Mouse (Mus musculus) myocyte (in vitro differentiated cells): ENCODE results near the gene Zdhhc12. TPM values are rescaled to one million over a fixed set of nuclear protein-coding genes. Genes with fewer than 3 reads are reported as not detected.

ENCODE experiments used
- H3K27me3 ChIP-seq: one replicate; pipeline ENCODE4 v1.6.1; 2011; ENCODE audit not compliant: control insufficient read depth, insufficient read depth, insufficient read length
- H3K36me3 ChIP-seq: one replicate; pipeline ENCODE4 v1.6.1; 2011; ENCODE audit not compliant: control insufficient read depth, insufficient read depth
- H3K4me2 ChIP-seq: one replicate; pipeline ENCODE4 v1.6.1; 2011; ENCODE audit warnings: low read depth, control low read depth
- H3K4me3 ChIP-seq: one replicate; pipeline ENCODE4 v1.5.1; 2011; ENCODE audit warnings: mild to moderate bottlenecking, control low read depth, moderate library complexity
- H3K79me2 ChIP-seq: one replicate; pipeline ENCODE4 v1.6.1; 2011; ENCODE audit not compliant: control insufficient read depth, insufficient read depth
- H3ac ChIP-seq: one replicate; pipeline ENCODE4 v1.6.1; 2011; ENCODE audit not compliant: control insufficient read depth, insufficient read length
- CEBPB ChIP-seq: IDR thresholded peaks from 2 replicates; pipeline ENCODE4 v1.6.1; 2011; ENCODE audit warnings: mild to moderate bottlenecking, moderate library complexity; ENCODE audit not compliant: poor library complexity, insufficient read depth, severe bottlenecking
- E2F4 ChIP-seq: IDR thresholded peaks from one replicate; pipeline ENCODE4 v1.6.1; 2011; ENCODE audit warnings: mild to moderate bottlenecking, control low read depth, moderate library complexity; ENCODE audit not compliant: insufficient read depth
- MAX ChIP-seq: IDR thresholded peaks from one replicate; pipeline ENCODE4 v1.6.1; 2011; ENCODE audit warnings: low read depth, mild to moderate bottlenecking, control low read depth
- MYOD1 ChIP-seq, 3 experiments: IDR thresholded peaks; one replicate each; pipeline ENCODE4 v1.6.1; 2011; ENCODE audit warnings: control low read depth in 2 of 3, low read depth in 2 of 3, mild to moderate bottlenecking in 2 of 3, moderate library complexity in 1 of 3; ENCODE audit not compliant: insufficient read length in 2 of 3, control insufficient read depth in 1 of 3
- MYOG ChIP-seq, 3 experiments: IDR thresholded peaks; one replicate each; pipeline ENCODE4 v1.6.1; 2011; ENCODE audit warnings: control low read depth in 2 of 3, low read depth in 2 of 3, mild to moderate bottlenecking in 2 of 3; ENCODE audit not compliant: insufficient read length in 2 of 3, control insufficient read depth in 1 of 3, insufficient read depth in 1 of 3
- POLR2A ChIP-seq: IDR thresholded peaks from one replicate; pipeline ENCODE4 v1.6.1; 2011; ENCODE audit warnings: low read depth, mild to moderate bottlenecking, control low read depth, moderate library complexity; ENCODE audit not compliant: insufficient read length
- POLR2AphosphoS2 ChIP-seq: IDR thresholded peaks from one replicate; pipeline ENCODE4 v1.6.1; 2011; ENCODE audit warnings: low read depth, control low read depth; ENCODE audit not compliant: insufficient read length
- REST ChIP-seq: IDR thresholded peaks from one replicate; pipeline ENCODE4 v1.6.1; 2011; ENCODE audit warnings: mild to moderate bottlenecking, control low read depth, moderate library complexity; ENCODE audit not compliant: insufficient read depth, insufficient read length
- SRF ChIP-seq: IDR thresholded peaks from one replicate; pipeline ENCODE4 v1.6.1; 2011; ENCODE audit warnings: low read depth; ENCODE audit not compliant: control insufficient read depth, insufficient read length
- TCF12 ChIP-seq: IDR thresholded peaks from one replicate; pipeline ENCODE4 v1.6.1; 2011; ENCODE audit warnings: mild to moderate bottlenecking, control low read depth; ENCODE audit not compliant: poor library complexity, insufficient read depth, severe bottlenecking
- TCF3 ChIP-seq: IDR thresholded peaks from one replicate; pipeline ENCODE4 v1.6.1; 2011; ENCODE audit warnings: low read depth, control low read depth; ENCODE audit not compliant: insufficient read length
- USF1 ChIP-seq: IDR thresholded peaks from one replicate; pipeline ENCODE4 v1.6.1; 2011; ENCODE audit warnings: low read depth, mild to moderate bottlenecking, control low read depth, moderate library complexity
- polyA plus RNA-seq: library from polyadenylated mRNA; unstranded; fragments of >200 nt; fragmentation: generic; extraction: Trizol; gene quantifications from one replicate; pipeline ENCODE4 v1.2.1, GENCODE M21; 2012; ENCODE audit warnings: missing spikeins

Gene Zdhhc12
- polyA plus RNA-seq, 1 experiment: 20.8 TPM

- H3K79me2 ChIP-seq: peaks cover 59% of the 10 kb centered on the region
- H3ac ChIP-seq: peak overlapping the region; percentile 81
- TF ChIP-seq TCF3 (no peak), TCF12 (no peak), MAX (no peak), USF1 (peak; percentile 87), POLR2A (peak; percentile 79), CEBPB (no peak), REST (peak; percentile 3), POLR2AphosphoS2 (peak; percentile 75), SRF (no peak)
- peaks cover 24% of the 10 kb centered on the region for H3K36me3 ChIP-seq
- no peaks in the 10 kb centered on the region for H3K27me3 ChIP-seq
- peak overlapping the region; percentile 52 for H3K4me3 ChIP-seq
- H3K4me2 ChIP-seq: peak overlapping the region; percentile 87
These were observed 27.2 kb downstream of the Zdhhc12 start for GRCm38 (mm10) chr2:30066046-30066901.

GRCm38 (mm10) chr2:30064298-30064697 is 29.1 kb downstream of the Zdhhc12 start:
- Histone ChIP-seq H3K4me3 (peak overlapping the region; percentile 74), H3K27me3 (no peaks in the 10 kb centered on the region)

GRCm38 (mm10) chr2:30063791-30064190 is 29.7 kb downstream of the Zdhhc12 start:
- no peak for TF ChIP-seq MYOG (IDR thresholded peaks at IDR 0.05; ENCODE audit: control insufficient read depth in 1 of 3, insufficient read depth in 1 of 3, insufficient read length in 2 of 3, low read depth in 2 of 3)
- no peak for TF ChIP-seq MAX
- no peak for TF ChIP-seq POLR2AphosphoS2
- no peak for TF ChIP-seq MYOD1 (IDR thresholded peaks at IDR 0.05; ENCODE audit: control insufficient read depth in 1 of 3, insufficient read length in 2 of 3, low read depth in 2 of 3)
- TF ChIP-seq POLR2A: no peak
- TF ChIP-seq REST: no peak
- TF ChIP-seq TCF3: no peak
- no peak for TF ChIP-seq TCF12
- no peak for TF ChIP-seq E2F4
- no peak for TF ChIP-seq USF1
- TF ChIP-seq SRF: no peak
- TF ChIP-seq CEBPB: no peak
- H3K79me2 ChIP-seq: peaks cover 47% of the 10 kb centered on the region
- H3K27me3 ChIP-seq: no peaks in the 10 kb centered on the region
- H3ac ChIP-seq: peak overlapping the region; percentile 58
- H3K4me3 ChIP-seq: peak overlapping the region; percentile 74
- peaks cover 4% of the 10 kb centered on the region for H3K36me3 ChIP-seq
- H3K4me2 ChIP-seq: peak overlapping the region; percentile 89

More at GRCm38 (mm10) chr2:30064298-30064697, 29.1 kb downstream of the Zdhhc12 start:
- Histone ChIP-seq H3K79me2 (peaks cover 52% of the 10 kb centered on the region), H3ac (no peak overlapping the region), H3K4me2 (peak overlapping the region; percentile 89), H3K36me3 (peaks cover 9% of the 10 kb centered on the region)
- no peak for TF ChIP-seq USF1
- no peak for TF ChIP-seq CEBPB
- no peak for TF ChIP-seq SRF
- no peak for TF ChIP-seq REST
- TF ChIP-seq POLR2AphosphoS2: no peak
- no peak for TF ChIP-seq E2F4
- no peak for TF ChIP-seq MAX
- no peak for TF ChIP-seq TCF3
- no peak for TF ChIP-seq POLR2A
- no peak for TF ChIP-seq TCF12
- no peak for TF ChIP-seq MYOD1 (IDR thresholded peaks at IDR 0.05; ENCODE audit: control insufficient read depth in 1 of 3, insufficient read length in 2 of 3, low read depth in 2 of 3)

GRCm38 (mm10) chr2:30063235-30063634 is 30.2 kb downstream of the Zdhhc12 start:
- Histone ChIP-seq H3K4me2 (peak overlapping the region; percentile 89), H3K79me2 (peaks cover 42% of the 10 kb centered on the region), H3ac (peak overlapping the region; percentile 58), H3K36me3 (no peaks in the 10 kb centered on the region), H3K4me3 (peak overlapping the region; percentile 74), H3K27me3 (no peaks in the 10 kb centered on the region)
- no peak for TF ChIP-seq CEBPB
- TF ChIP-seq REST: no peak
